In genomic region chr5:74432879-74433539, GRCm38 (mm10) we compare ENCODE assay signal across 10 mouse cellular contexts.
DNase-seq lines count a peak whose midpoint lies in the region; ATAC-seq lines count a peak whose summit lies in the region.
"Had no signal": no experiment of that assay in that cellular context is flagged by ENCODE, and none has a peak within 500 bp of the region (broad histone marks: within the 10 kb centered on the region; RNA-seq: fewer than 3 reads in every experiment).

No protein-coding gene starts in this region.

- no peaks in the 10 kb centered on the region for H3K27me3 ChIP-seq in heart, embryonic 13.5 days (replicated peaks)
- peaks cover 16% of the 10 kb centered on the region for H3K27me3 ChIP-seq in hindbrain, embryonic 13.5 days
- peaks cover 9% of the 10 kb centered on the region for H3K27me3 ChIP-seq in midbrain, embryonic 15.5 days (replicated peaks)

- H3K4me3 ChIP-seq in heart, embryonic 13.5 days, result no peak overlapping the region
- H3K4me3 ChIP-seq in hindbrain, embryonic 13.5 days, result no peak overlapping the region; the same call in 1 of the 2 replicates
- H3K4me3 ChIP-seq in midbrain, embryonic 15.5 days, result peak overlapping the region; percentile 16; the same call in 1 of the 2 replicates
- H3K4me3 ChIP-seq: erythroblast, embryonic 14.5 days had no signal

- no peak for ATAC-seq in heart, embryonic 13.5 days (ENCODE audit: extremely low read depth, insufficient number of reproducible peaks, low FRiP score, low TSS enrichment)
- no peak for ATAC-seq in hindbrain, embryonic 13.5 days (ENCODE audit: low FRiP score)
- 0 out of 2 replicates have a peak, but pooled peaks have one; percentile 50 for ATAC-seq in midbrain, embryonic 15.5 days (replicated peaks)
- ATAC-seq: activated CD4-positive, CD25-positive, alpha-beta regulatory T cell, adult 4 months had no signal

- H3K4me2 ChIP-seq in heart, embryonic 13.5 days, result 0 out of 2 replicates have a peak overlapping the region, but pooled peaks have one; percentile 14
- peak overlapping the region; percentile 40 for H3K4me2 ChIP-seq in hindbrain, embryonic 13.5 days
- peak overlapping the region; percentile 37 for H3K4me2 ChIP-seq in midbrain, embryonic 15.5 days

- peak overlapping the region; percentile 49; the same call in 1 of the 2 replicates for H3K27ac ChIP-seq in heart, embryonic 13.5 days (replicated peaks)
- no peak overlapping the region for H3K27ac ChIP-seq in hindbrain, embryonic 13.5 days
- no peak overlapping the region for H3K27ac ChIP-seq in midbrain, embryonic 15.5 days

- no peak overlapping the region for H3K9ac ChIP-seq in heart, embryonic 13.5 days
- H3K9ac ChIP-seq in hindbrain, embryonic 13.5 days, result peak overlapping the region; percentile 43
- H3K9ac ChIP-seq in midbrain, embryonic 15.5 days, result no peak overlapping the region; the same call in 1 of the 2 replicates

- H3K36me3 ChIP-seq in heart, embryonic 13.5 days, result no peaks in the 10 kb centered on the region
- H3K36me3 ChIP-seq in hindbrain, embryonic 13.5 days, result no peaks in the 10 kb centered on the region
- no peaks in the 10 kb centered on the region for H3K36me3 ChIP-seq in midbrain, embryonic 15.5 days (replicated peaks)

- no peaks in the 10 kb centered on the region for H3K9me3 ChIP-seq in heart, embryonic 13.5 days
- H3K9me3 ChIP-seq in hindbrain, embryonic 13.5 days, result no peaks in the 10 kb centered on the region
- no peaks in the 10 kb centered on the region for H3K9me3 ChIP-seq in midbrain, embryonic 15.5 days

- 57% methylated on average over 14 of the region's 14 CpGs for WGBS in heart, embryonic 13.5 days
- 26% methylated on average over 14 of the region's 14 CpGs for WGBS in hindbrain, embryonic 13.5 days
- WGBS in midbrain, embryonic 15.5 days, result 17% methylated on average over 14 of the region's 14 CpGs

- DNase-seq in heart, adult 9 months (ENCODE audit: low spot score in 2 of 2), result no peak
- DNase-seq in embryo, embryonic 9.5 days (ENCODE audit: extremely low spot score), result peak; percentile 51
- no peak for DNase-seq in retina, postnatal 1 day
- no peak for DNase-seq in cerebellum, adult 8-10 months
- DNase-seq in thymus, postnatal 25 days, result no peak

- H3K4me1 ChIP-seq in heart, embryonic 13.5 days, result peaks cover 3% of the 10 kb centered on the region; the same call in 1 of the 2 replicates
- H3K4me1 ChIP-seq in hindbrain, embryonic 13.5 days (replicated peaks), result peaks cover 9% of the 10 kb centered on the region
- peaks cover 7% of the 10 kb centered on the region; the same call in 1 of the 2 replicates for H3K4me1 ChIP-seq in midbrain, embryonic 15.5 days
